30 mouse cellular contexts compared by ENCODE assay signal in genomic region chrX:109151228-109151627, GRCm38 (mm10). TPM values are rescaled to one million over a fixed set of nuclear protein-coding genes. Genes with fewer than 3 reads are reported as not detected.
"Had no signal": no experiment of that assay in that cellular context is flagged by ENCODE, and none has a peak within 500 bp of the region (broad histone marks: within the 10 kb centered on the region; RNA-seq: fewer than 3 reads in every experiment).

No protein-coding gene starts in this region.

- H3K27me3 ChIP-seq: embryonic facial prominence, embryonic 12.5 days; embryonic facial prominence, embryonic 13.5 days; embryonic facial prominence, embryonic 15.5 days; forebrain, embryonic 12.5 days; forebrain, embryonic 13.5 days; forebrain, embryonic 15.5 days had no signal

- H3K9me3 ChIP-seq: embryonic facial prominence, embryonic 10.5 days; embryonic facial prominence, embryonic 12.5 days; embryonic facial prominence, embryonic 13.5 days; embryonic facial prominence, embryonic 15.5 days; forebrain, embryonic 10.5 days; forebrain, embryonic 12.5 days; forebrain, embryonic 13.5 days; forebrain, embryonic 15.5 days had no signal

- H3K9ac ChIP-seq: embryonic facial prominence, embryonic 12.5 days; embryonic facial prominence, embryonic 13.5 days; embryonic facial prominence, embryonic 15.5 days; forebrain, embryonic 12.5 days; forebrain, embryonic 13.5 days; forebrain, embryonic 15.5 days; forebrain, postnatal 0 days had no signal

- H3K27ac ChIP-seq: embryonic facial prominence, embryonic 10.5 days; embryonic facial prominence, embryonic 12.5 days; embryonic facial prominence, embryonic 13.5 days; embryonic facial prominence, embryonic 15.5 days; forebrain, embryonic 10.5 days; forebrain, embryonic 12.5 days; forebrain, embryonic 13.5 days; forebrain, embryonic 15.5 days; gastrocnemius, adult 2 months; heart, adult 2 months had no signal

- H3K4me2 ChIP-seq: embryonic facial prominence, embryonic 12.5 days; embryonic facial prominence, embryonic 13.5 days; embryonic facial prominence, embryonic 15.5 days; forebrain, embryonic 12.5 days; forebrain, embryonic 13.5 days; forebrain, embryonic 15.5 days had no signal

- H3K4me3 ChIP-seq: embryonic facial prominence, embryonic 10.5 days; embryonic facial prominence, embryonic 12.5 days; embryonic facial prominence, embryonic 13.5 days; embryonic facial prominence, embryonic 15.5 days; erythroblast, embryonic 14.5 days; forebrain, embryonic 10.5 days; forebrain, embryonic 12.5 days; forebrain, embryonic 13.5 days; forebrain, embryonic 15.5 days; gastrocnemius, adult 2 months; heart, adult 2 months had no signal

- H3K4me1 ChIP-seq: embryonic facial prominence, embryonic 10.5 days; embryonic facial prominence, embryonic 12.5 days; embryonic facial prominence, embryonic 13.5 days; embryonic facial prominence, embryonic 15.5 days; forebrain, embryonic 10.5 days; forebrain, embryonic 12.5 days; forebrain, embryonic 13.5 days; forebrain, embryonic 15.5 days had no signal

- DNase-seq: cerebellum, adult 9-10 months; cerebellum, adult 9-11 months; cerebellum, postnatal 10 days; cerebellum, postnatal 14 days; cerebellum, postnatal 25 days; cerebellum, postnatal 36 days; embryo, embryonic 11 days; forebrain, postnatal 0 days; gastrocnemius, adult 2 months; gastrocnemius, postnatal 10 days; gastrocnemius, postnatal 14 days; gastrocnemius, postnatal 25 days; gastrocnemius, postnatal 36 days; heart, adult 11 months; heart, adult 18-20 months; heart, adult 2 months had no signal

- H3K36me3 ChIP-seq: embryonic facial prominence, embryonic 12.5 days; embryonic facial prominence, embryonic 15.5 days; forebrain, embryonic 12.5 days had no signal

RNA-seq across cellular contexts. Expression of gene Gm6377, which starts 45.3 kb away (rescaled TPM):
- total RNA-seq: forebrain, postnatal 0 days; gastrocnemius, adult 18-20 months; gastrocnemius, adult 2 months; gastrocnemius, adult 8-10 months; gastrocnemius, postnatal 14 days; gastrocnemius, postnatal 25 days; gastrocnemius, postnatal 36 days had no signal
- polyA plus RNA-seq: cortical plate, adult 2 months; embryonic facial prominence, embryonic 11.5 days; embryonic facial prominence, embryonic 13.5 days; erythroblast, embryonic 14.5 days; forebrain, embryonic 12.5 days; forebrain, embryonic 15.5 days; forebrain, embryonic 16.5 days had no signal
